Mouse (Mus musculus) embryonic facial prominence, embryonic 10.5 days (tissue): ENCODE data around the gene Pitpnm3. TPM values are rescaled to one million over a fixed set of nuclear protein-coding genes. Genes with fewer than 3 reads are reported as not detected.

ENCODE experiments used
- DNase-seq: peaks from one replicate; pipeline ENCODE4 v3.0.0-alpha.2; 2017; ENCODE audit warnings: low spot score
- H3K27ac ChIP-seq: fragments of 300-500 bp; sonication (generic); replicated peaks from 2 replicates; pipeline ENCODE4 v1.5.1; 2016; ENCODE audit warnings: mild to moderate bottlenecking
- H3K27me3 ChIP-seq: fragments of 300-500 bp; sonication (generic); replicated peaks from 2 replicates; pipeline ENCODE4 v1.6.1; 2016; ENCODE audit warnings: low read depth, mild to moderate bottlenecking; ENCODE audit not compliant: poor library complexity, severe bottlenecking
- H3K36me3 ChIP-seq: fragments of 300-500 bp; sonication (generic); replicated peaks from 2 replicates; pipeline ENCODE4 v1.6.1; 2016; ENCODE audit warnings: mild to moderate bottlenecking, moderate library complexity
- H3K4me1 ChIP-seq: fragments of 300-500 bp; sonication (generic); 2 replicates; pipeline ENCODE4 v1.6.1; 2016
- H3K4me3 ChIP-seq: fragments of 300-500 bp; sonication (generic); 2 replicates; pipeline ENCODE4 v1.5.1; 2016; ENCODE audit warnings: mild to moderate bottlenecking, moderate library complexity
- H3K9me3 ChIP-seq: fragments of 300-500 bp; sonication (generic); 2 replicates; pipeline ENCODE4 v1.6.1; 2016; ENCODE audit warnings: mild to moderate bottlenecking
- WGBS: fragments of 180-500 bp; shearing (Covaris S2); methylation state at CpG from one replicate; pipeline ENCODE4 v1.1.7; 2016; 5-methylcytosine and 5-hydroxymethylcytosine counted together
- polyA plus RNA-seq: library from polyadenylated mRNA; unstranded; fragments of >200 nt; fragmentation: Nextera tagmentation; extraction: Ambion mirVana; gene quantifications from 2 replicates; pipeline ENCODE4 v1.2.1, GENCODE M21; 2016

The Pitpnm3 gene
- polyA plus RNA-seq, 1 experiment from 2014 or later: 0.24 TPM

DNA sequence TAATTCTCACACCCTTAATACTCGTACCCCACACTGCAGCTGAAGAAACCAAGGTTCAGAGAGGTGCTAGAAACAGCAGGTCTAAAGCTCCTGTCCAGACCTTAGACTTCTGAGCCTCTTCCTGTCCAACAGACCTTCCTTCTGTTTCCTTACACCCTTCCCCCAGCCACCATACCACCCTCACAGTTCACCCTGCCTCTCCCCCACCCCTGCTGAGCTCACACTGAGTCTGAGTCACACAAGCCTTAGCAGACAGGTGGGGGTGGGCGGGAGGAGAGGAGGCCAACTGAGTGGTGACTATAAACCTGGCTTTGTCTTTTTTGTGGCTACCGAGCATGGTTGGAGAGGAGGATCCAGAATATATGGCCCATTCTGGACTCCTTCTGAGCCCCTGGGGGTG, 24.9 kb downstream of the Pitpnm3 start:
- Histone ChIP-seq H3K4me1 (no peaks in the 10 kb centered on the region), H3K27ac (no peak overlapping the region), H3K9me3 (no peaks in the 10 kb centered on the region; the same call in 1 of the 2 replicates), H3K27me3 (no peaks in the 10 kb centered on the region), H3K36me3 (no peaks in the 10 kb centered on the region), H3K4me3 (no peak overlapping the region)
- DNase-seq: no peak
- 55% methylated on average over 3 of the region's 3 CpGs for whole genome bisulfite sequencing

- Histone ChIP-seq H3K4me1 (no peaks in the 10 kb centered on the region), H3K4me3 (no peak overlapping the region), H3K27ac (no peak overlapping the region), H3K9me3 (no peaks in the 10 kb centered on the region; the same call in 1 of the 2 replicates), H3K36me3 (no peaks in the 10 kb centered on the region), H3K27me3 (no peaks in the 10 kb centered on the region)
- no peak for DNase-seq
- 68% methylated on average over 8 of the region's 8 CpGs for WGBS
Observed at GRCm38 (mm10) chr11:72104223-72104622, 31.4 kb downstream of the Pitpnm3 start.

DNA sequence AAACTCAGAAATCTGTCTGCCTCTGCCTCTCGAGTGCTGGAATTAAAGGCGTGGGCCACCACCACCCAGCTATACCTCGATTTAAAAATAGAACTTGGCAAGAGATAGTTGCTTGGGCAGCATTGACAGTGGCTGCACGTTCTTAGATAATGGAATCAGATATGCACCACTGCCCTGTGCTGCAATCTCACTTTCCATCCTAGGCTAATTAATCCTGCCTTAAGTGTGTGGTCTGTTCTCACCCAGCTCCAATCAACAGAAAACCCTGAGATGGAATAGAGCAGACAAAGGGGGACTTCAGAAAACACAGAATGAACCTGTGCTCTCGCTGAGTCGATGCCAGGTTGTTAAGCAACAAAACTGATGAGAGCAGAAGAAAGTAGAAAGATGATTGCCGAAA, 32.0 kb downstream of the Pitpnm3 start:
- no peaks in the 10 kb centered on the region for H3K27me3 ChIP-seq
- no peaks in the 10 kb centered on the region for H3K36me3 ChIP-seq
- no peak overlapping the region for H3K4me3 ChIP-seq
- no peaks in the 10 kb centered on the region for H3K4me1 ChIP-seq
- no peaks in the 10 kb centered on the region; the same call in 1 of the 2 replicates for H3K9me3 ChIP-seq
- DNase-seq: no peak
- H3K27ac ChIP-seq: no peak overlapping the region
- 77% methylated on average over 7 of the region's 7 CpGs for WGBS

DNA sequence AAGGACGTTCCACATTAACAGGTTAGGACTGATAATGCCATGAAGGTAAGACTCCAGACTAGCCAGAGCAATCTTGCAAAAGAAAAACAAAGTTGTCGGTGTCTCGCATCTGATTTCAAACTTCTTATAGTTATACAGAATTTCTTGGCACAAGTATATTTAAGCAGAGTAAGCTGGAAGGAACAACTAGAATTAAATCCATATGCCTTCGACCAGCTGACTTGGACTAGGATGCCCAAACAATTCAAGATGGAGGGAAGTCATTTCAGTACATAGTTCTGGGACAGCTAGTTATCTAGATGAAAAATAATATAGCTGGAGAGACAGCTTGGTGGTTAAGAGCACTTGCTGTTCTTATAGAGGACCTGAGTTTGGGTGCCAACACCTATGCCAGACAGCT, 34.6 kb downstream of the Pitpnm3 start:
- Histone ChIP-seq H3K36me3 (no peaks in the 10 kb centered on the region), H3K4me1 (no peaks in the 10 kb centered on the region; the same call in 1 of the 2 replicates), H3K27me3 (no peaks in the 10 kb centered on the region), H3K4me3 (no peak overlapping the region), H3K27ac (no peak overlapping the region), H3K9me3 (no peaks in the 10 kb centered on the region)
- no peak for DNase-seq
- 93% methylated on average over 4 of the region's 4 CpGs for WGBS

DNA sequence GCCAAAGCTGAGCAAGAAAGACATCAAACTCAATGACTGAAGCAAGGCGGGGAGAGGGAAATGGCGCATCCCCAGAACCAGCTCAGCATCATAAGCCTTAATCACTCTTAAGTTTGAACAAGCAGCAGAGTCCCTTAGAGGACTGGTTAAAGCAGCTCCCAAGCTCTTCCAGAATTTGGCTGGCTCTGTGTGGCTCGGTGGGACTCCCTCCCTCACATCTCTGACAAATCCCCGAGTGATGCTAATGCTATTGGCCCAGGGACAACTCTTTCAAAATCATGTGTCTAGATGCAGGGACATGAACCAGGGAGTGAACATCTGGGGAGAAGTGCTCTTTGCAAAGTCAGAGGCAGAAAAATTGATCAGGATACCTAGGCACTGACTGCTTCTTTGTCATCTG, 36.4 kb downstream of the Pitpnm3 start:
- 82% methylated on average over 4 of the region's 4 CpGs for WGBS
- H3K9me3 ChIP-seq: no peaks in the 10 kb centered on the region
- H3K27ac ChIP-seq: no peak overlapping the region
- no peaks in the 10 kb centered on the region for H3K27me3 ChIP-seq
- no peaks in the 10 kb centered on the region for H3K36me3 ChIP-seq
- H3K4me3 ChIP-seq: no peak overlapping the region
- H3K4me1 ChIP-seq: peaks cover 6% of the 10 kb centered on the region
- DNase-seq: no peak

DNA sequence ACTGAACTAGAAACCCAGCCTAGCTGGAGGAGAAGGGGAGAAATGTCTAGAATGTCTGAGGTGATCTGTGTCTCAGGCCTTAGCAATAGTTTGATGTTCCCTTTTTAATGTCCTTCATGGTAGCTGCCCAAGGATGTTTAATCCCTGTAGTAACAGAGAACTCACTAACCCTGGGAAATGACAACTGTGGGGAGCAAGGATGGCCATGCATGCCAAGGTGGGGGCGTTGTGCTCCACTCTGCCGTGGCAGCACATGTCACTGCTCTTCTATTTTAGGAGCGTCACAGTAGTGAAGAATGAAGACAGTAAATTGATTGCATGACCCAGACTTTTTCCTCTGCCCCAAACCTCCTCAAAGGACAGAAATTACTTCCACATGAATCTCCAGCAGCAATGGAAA, 37.6 kb downstream of the Pitpnm3 start:
- H3K4me3 ChIP-seq: no peak overlapping the region
- no peaks in the 10 kb centered on the region for H3K36me3 ChIP-seq
- peaks cover 6% of the 10 kb centered on the region for H3K4me1 ChIP-seq
- DNase-seq: no peak
- no peaks in the 10 kb centered on the region for H3K27me3 ChIP-seq
- H3K9me3 ChIP-seq: no peaks in the 10 kb centered on the region
- 73% methylated on average over 3 of the region's 3 CpGs for WGBS
- H3K27ac ChIP-seq: no peak overlapping the region

DNA sequence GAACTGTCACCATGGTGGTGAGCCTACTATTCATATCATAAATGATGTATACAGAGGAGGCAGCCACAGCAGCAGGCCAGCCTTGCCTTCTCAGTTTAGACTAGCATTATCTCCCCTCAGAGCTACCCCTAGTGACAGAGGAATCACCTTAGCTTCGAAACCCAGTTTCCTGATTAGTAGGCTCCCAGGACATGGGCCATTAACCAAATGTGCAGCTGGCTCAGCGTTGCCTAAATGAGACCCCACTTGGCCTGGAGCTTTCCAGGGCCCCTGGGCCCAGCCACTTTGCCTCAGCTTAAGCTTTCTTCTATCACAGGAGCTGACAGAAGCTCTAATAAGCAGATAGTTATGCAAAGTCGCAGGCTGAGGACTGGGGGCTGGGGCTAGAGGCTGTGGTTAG, 39.6 kb downstream of the Pitpnm3 start:
- no peak overlapping the region for H3K27ac ChIP-seq
- WGBS: 62% methylated on average over 3 of the region's 3 CpGs
- no peak overlapping the region for H3K4me3 ChIP-seq
- H3K36me3 ChIP-seq: no peaks in the 10 kb centered on the region
- no peak for DNase-seq
- H3K27me3 ChIP-seq: no peaks in the 10 kb centered on the region
- no peaks in the 10 kb centered on the region for H3K9me3 ChIP-seq
- peaks cover 6% of the 10 kb centered on the region for H3K4me1 ChIP-seq

GRCm38 (mm10) chr11:72094442-72094841, 41.1 kb downstream of the Pitpnm3 start:
- H3K4me3 ChIP-seq: no peak overlapping the region
- 87% methylated on average over 7 of the region's 7 CpGs for WGBS

DNA sequence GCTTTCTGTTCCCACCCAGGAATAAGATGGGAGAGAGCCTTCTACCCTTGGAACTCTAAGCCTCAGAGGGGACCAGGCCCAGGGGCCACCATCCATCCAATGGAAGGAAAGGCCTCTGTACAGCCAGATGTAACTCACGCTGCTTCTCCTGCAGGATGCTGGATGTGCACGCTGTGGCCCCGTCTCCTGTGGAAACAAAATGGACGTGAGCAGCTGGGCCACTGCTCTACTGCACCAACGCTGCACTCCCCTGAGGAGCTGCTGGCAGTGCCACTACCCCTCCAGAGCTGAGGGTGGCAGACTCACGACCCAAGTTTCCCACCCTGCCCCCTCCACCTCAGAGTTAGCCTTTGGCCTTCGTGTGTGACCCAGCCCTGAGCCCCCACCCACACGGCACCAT, 43.2 kb downstream of the Pitpnm3 start:
- no peaks in the 10 kb centered on the region for H3K9me3 ChIP-seq
- no peak overlapping the region for H3K27ac ChIP-seq
- H3K4me1 ChIP-seq: peaks cover 11% of the 10 kb centered on the region; the same call in 1 of the 2 replicates
- H3K27me3 ChIP-seq: no peaks in the 10 kb centered on the region
- no peaks in the 10 kb centered on the region for H3K36me3 ChIP-seq
- H3K4me3 ChIP-seq: no peak overlapping the region
- WGBS: 63% methylated on average over 8 of the region's 8 CpGs
- no peak for DNase-seq

More at GRCm38 (mm10) chr11:72094442-72094841, 41.1 kb downstream of the Pitpnm3 start:
- Histone ChIP-seq H3K4me1 (peaks cover 6% of the 10 kb centered on the region), H3K9me3 (no peaks in the 10 kb centered on the region), H3K36me3 (no peaks in the 10 kb centered on the region), H3K27ac (no peak overlapping the region), H3K27me3 (no peaks in the 10 kb centered on the region)
- DNase-seq: no peak

DNA sequence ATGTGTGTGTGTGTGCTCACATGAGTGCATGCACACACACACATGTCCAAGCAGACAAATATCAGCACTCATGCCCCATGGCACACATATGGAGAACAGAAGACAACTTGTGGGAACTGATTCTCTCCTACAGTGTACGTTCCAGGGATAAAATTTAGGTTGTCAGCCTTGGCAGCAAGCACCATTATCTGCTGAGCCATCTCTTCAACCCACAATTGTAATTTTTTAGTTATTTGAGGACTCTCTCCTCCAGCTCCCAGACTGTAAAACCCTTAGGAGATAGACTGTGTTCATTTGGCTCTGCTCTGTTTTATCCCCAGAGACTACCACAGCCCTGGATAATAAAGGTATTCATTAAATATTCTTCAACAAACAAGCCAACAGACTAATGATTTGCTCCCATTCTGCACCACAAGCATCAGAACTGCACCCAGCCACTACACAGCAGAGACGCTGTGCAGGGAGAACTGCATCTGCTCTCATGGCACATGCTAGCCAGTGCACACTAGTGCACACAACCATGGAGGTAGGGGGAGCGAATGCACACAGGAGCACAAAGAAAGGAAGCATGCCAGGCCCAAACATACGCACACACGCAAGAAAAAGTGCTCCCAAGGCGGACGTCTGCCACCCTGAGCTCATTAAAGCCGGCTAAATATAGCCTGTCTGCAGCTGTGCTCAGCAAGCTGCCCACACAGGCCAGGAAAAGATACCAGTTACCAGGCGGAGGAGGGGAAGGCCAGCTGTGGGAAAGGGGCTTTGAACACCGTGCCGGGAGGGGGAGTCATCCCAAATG, 49.1 kb downstream of the Pitpnm3 start:
- no peak overlapping the region for H3K27ac ChIP-seq
- peaks cover 13% of the 10 kb centered on the region for H3K4me1 ChIP-seq
- no peak for DNase-seq
- no peaks in the 10 kb centered on the region for H3K36me3 ChIP-seq
- H3K9me3 ChIP-seq: no peaks in the 10 kb centered on the region
- WGBS: 58% methylated on average over 11 of the region's 11 CpGs
- H3K27me3 ChIP-seq: no peaks in the 10 kb centered on the region
- H3K4me3 ChIP-seq: no peak overlapping the region

DNA sequence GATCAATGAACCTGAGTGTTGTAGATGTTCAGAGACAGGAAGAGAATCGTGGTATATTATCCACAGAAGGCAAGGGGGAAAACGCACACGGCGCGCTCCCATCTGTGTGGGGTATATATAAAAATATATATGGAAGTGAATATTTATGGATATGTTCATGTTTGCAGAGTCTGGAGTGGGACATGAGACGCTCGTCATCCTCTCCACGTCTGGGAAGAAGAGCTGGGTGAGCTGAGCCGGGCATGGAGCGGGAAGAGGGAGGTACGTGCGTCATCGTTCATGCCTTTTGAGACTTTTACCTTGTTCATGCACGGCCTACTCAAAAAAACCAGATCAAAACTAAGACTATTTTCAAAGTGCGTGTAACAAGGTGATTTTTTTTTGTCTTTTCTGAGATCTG, 51.2 kb downstream of the Pitpnm3 start:
- Histone ChIP-seq H3K27me3 (no peaks in the 10 kb centered on the region), H3K4me3 (no peak overlapping the region), H3K4me1 (peaks cover 18% of the 10 kb centered on the region), H3K36me3 (no peaks in the 10 kb centered on the region), H3K9me3 (no peaks in the 10 kb centered on the region), H3K27ac (no peak overlapping the region)
- WGBS: 94% methylated on average over 15 of the region's 15 CpGs
- no peak for DNase-seq

DNA sequence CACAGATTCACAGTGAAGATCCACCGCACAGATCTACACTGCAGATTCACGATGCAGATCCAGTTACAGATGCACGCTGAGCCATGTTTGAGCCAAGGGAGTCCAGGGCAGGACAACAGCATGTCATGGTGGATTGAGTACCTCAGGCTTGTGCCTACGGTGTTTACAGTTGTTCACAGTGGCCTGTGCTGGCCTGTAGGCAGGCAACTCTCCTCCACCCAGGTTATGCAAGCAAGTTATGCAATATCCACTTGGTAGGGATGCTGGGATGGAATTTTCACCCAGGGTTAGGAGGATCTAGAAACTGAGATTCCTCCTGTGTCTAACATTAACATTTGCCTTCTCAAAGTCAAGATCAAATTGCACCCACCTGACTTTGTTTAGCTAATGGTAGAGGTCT, 53.0 kb downstream of the Pitpnm3 start:
- H3K27me3 ChIP-seq: no peaks in the 10 kb centered on the region
- peaks cover 13% of the 10 kb centered on the region for H3K4me1 ChIP-seq
- H3K9me3 ChIP-seq: no peaks in the 10 kb centered on the region
- H3K36me3 ChIP-seq: no peaks in the 10 kb centered on the region
- no peak overlapping the region for H3K4me3 ChIP-seq
- DNase-seq: no peak
- 89% methylated on average over 4 of the region's 4 CpGs for WGBS
- no peak overlapping the region for H3K27ac ChIP-seq

DNA sequence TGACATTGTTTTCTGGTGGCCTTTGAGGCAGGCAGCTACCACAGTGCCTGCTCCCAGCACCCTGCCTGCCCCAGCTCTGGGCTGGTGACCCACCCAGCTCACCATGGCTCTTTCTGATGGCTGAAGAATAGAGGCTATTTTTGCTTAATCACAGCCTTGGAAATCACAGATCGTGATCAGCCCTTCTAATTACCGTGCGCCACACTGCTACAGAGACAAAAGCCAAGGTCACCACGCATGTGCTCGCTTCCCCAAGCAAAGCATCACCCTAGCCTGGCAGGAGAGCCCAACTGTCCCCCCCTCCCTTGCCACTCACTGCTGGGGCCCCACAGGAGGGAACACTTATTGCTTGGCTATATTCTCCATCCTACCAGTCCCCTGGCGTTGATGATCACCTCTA, 55.1 kb downstream of the Pitpnm3 start:
- no peak for DNase-seq
- H3K9me3 ChIP-seq: no peaks in the 10 kb centered on the region
- no peak overlapping the region for H3K27ac ChIP-seq
- no peaks in the 10 kb centered on the region for H3K36me3 ChIP-seq
- H3K4me1 ChIP-seq: 0 out of 2 replicates have a peak, but pooled peaks cover 5% of the 10 kb centered on the region
- H3K4me3 ChIP-seq: no peak overlapping the region
- H3K27me3 ChIP-seq: no peaks in the 10 kb centered on the region
- 88% methylated on average over 6 of the region's 6 CpGs for WGBS
